Mouse (Mus musculus) liver, embryonic 13.5 days (tissue): ENCODE results near the gene Il1r2. TPM values are rescaled to one million over a fixed set of nuclear protein-coding genes. Genes with fewer than 3 reads are reported as not detected.

Experiments used
- ATAC-seq: fragments of 200-750 bp; cut with Nextera tagmentation; 2 replicates; pipeline ENCODE4 v1.8.0; 2017; ENCODE audit warnings: low read depth, mild to moderate bottlenecking, moderate number of reproducible peaks, moderate library complexity
- DNase-seq: peaks from one replicate; pipeline ENCODE4 v3.0.0; 2022
- H3K27ac ChIP-seq: fragments of 300-500 bp; sonication (generic); 2 replicates; pipeline ENCODE4 v1.5.1; 2015; ENCODE audit warnings: moderate library complexity, mild to moderate bottlenecking, inconsistent platforms
- H3K27me3 ChIP-seq: fragments of 300-500 bp; sonication (generic); 2 replicates; pipeline ENCODE4 v1.6.1; 2015; ENCODE audit warnings: mild to moderate bottlenecking, inconsistent platforms
- H3K36me3 ChIP-seq: fragments of 300-500 bp; sonication (generic); 2 replicates; pipeline ENCODE4 v1.6.1; 2015; ENCODE audit warnings: mild to moderate bottlenecking, inconsistent platforms
- H3K4me1 ChIP-seq: fragments of 300-500 bp; sonication (generic); replicated peaks from 2 replicates; pipeline ENCODE4 v1.6.1; 2015; ENCODE audit warnings: inconsistent platforms
- H3K4me2 ChIP-seq: fragments of 300-500 bp; sonication (generic); 2 replicates; pipeline ENCODE4 v1.6.1; 2015; ENCODE audit warnings: inconsistent platforms, mild to moderate bottlenecking, moderate library complexity
- H3K4me3 ChIP-seq: fragments of 300-500 bp; sonication (generic); replicated peaks from 2 replicates; pipeline ENCODE4 v1.5.1; 2015; ENCODE audit warnings: mild to moderate bottlenecking, inconsistent platforms
- H3K9ac ChIP-seq: fragments of 300-500 bp; sonication (generic); 2 replicates; pipeline ENCODE4 v1.6.1; 2015; ENCODE audit warnings: mild to moderate bottlenecking, inconsistent platforms
- H3K9me3 ChIP-seq: fragments of 300-500 bp; sonication (generic); replicated peaks from 2 replicates; pipeline ENCODE4 v1.6.1; 2016; ENCODE audit warnings: inconsistent platforms
- WGBS: fragments of 180-500 bp; shearing (Covaris S2); methylation state at CpG from one replicate; pipeline ENCODE4 v1.1.7; 2015; ENCODE audit not compliant: insufficient replicate concordance; 5-methylcytosine and 5-hydroxymethylcytosine counted together
- polyA plus RNA-seq: library from polyadenylated mRNA; unstranded; fragments of >200 nt; fragmentation: Nextera tagmentation; extraction: Ambion mirVana; gene quantifications from 2 replicates; pipeline ENCODE4 v1.2.1, GENCODE M21; 2015

Gene Il1r2
- polyA plus RNA-seq, 1 experiment from 2014 or later = 0.73 TPM

DNA sequence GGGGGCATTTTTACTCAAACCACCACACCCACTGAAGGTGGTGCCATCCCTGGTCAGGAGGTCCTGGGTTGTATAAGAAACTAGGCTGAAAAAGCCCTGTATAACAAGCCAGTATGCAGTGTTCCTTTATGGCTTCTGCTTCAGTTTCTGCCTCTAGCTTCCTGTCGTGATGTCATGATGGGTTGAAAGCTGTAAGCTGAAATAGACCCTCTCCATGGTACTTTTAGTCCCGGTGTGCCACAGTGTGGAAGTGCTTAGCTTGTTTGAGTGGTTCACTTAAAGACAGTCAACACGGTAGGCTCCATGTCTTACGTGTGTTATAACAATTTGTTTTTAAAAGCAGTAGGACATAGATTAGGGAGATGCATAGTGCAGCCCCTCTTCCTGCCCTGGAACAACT is 32.4 kb downstream of the Il1r2 start:
- no peak for DNase-seq
- Histone ChIP-seq H3K9ac (no peak overlapping the region), H3K27me3 (no peaks in the 10 kb centered on the region), H3K27ac (no peak overlapping the region), H3K36me3 (no peaks in the 10 kb centered on the region), H3K4me3 (no peak overlapping the region), H3K4me2 (no peak overlapping the region), H3K9me3 (no peaks in the 10 kb centered on the region), H3K4me1 (no peaks in the 10 kb centered on the region)
- no peak for ATAC-seq
- 60% methylated on average over 4 of the region's 4 CpGs for WGBS

DNA sequence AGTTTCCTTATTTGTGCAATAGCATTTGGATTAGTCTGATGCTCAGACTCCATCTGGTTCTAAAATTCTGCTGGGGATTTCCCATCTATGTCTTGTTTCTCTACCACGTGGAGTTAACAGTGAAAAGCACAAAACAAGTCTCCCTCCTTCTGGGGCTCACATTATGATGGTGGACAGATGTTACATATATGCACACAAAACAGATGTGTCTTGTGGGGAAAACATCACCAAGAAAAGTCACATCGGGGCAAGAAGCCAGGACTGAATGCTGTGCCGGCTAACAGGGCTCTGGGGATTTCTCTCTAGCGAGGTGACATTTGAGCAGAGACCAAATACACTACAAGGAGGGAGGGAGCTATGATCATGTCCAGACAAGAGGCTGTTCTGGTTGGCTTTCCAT is 32.8 kb downstream of the Il1r2 start:
- Histone ChIP-seq H3K27ac (no peak overlapping the region), H3K4me2 (no peak overlapping the region), H3K4me3 (no peak overlapping the region), H3K36me3 (no peaks in the 10 kb centered on the region), H3K4me1 (no peaks in the 10 kb centered on the region), H3K9me3 (no peaks in the 10 kb centered on the region), H3K27me3 (no peaks in the 10 kb centered on the region), H3K9ac (no peak overlapping the region)
- ATAC-seq (no peak), DNase-seq (no peak)
- WGBS = 74% methylated on average over 4 of the region's 4 CpGs

DNA sequence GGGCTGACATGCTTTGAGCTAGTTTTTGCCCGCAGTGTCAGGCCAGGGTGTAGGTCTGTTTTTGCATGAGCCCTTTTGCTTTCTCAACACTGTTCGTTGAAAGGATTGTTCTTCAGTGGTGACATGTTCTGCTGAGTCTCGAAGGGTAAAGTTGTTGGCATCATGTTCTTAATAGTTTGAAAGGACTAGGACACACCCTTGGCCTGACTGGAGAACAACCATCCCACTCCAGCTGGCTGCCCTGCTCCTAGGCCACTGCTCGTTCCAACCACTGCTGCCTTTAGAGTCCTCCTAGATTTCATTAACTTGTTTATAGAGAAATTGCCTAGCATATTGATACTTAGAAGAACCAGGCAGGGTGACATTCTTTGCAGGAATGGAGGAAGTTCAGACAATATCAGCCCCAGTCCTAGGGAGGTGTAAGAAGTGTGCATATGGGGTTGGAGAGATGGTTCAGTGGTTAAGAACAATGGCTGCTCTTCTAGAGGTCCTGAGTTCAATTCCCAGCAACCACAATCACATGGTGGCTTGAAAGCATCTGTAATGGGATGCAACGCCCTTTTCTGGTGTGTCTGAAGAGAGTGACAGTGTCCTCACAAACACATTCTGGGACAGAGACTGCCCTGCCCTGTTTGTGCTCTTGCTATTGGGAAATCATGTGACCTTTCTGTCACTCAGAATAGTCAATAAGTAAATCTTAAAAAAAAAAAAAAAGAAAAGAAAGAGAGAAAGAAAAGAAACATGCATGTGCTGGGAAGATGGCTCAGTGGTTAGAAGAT is 34.3 kb downstream of the Il1r2 start:
- no peak overlapping the region for H3K4me2 ChIP-seq
- H3K9ac ChIP-seq = no peak overlapping the region
- H3K9me3 ChIP-seq = no peaks in the 10 kb centered on the region
- H3K27ac ChIP-seq = no peak overlapping the region
- H3K27me3 ChIP-seq = no peaks in the 10 kb centered on the region
- no peak for DNase-seq
- H3K4me3 ChIP-seq = no peak overlapping the region
- no peaks in the 10 kb centered on the region for H3K36me3 ChIP-seq
- 60% methylated on average over 5 of the region's 5 CpGs for WGBS
- H3K4me1 ChIP-seq = no peaks in the 10 kb centered on the region
- ATAC-seq = no peak

DNA sequence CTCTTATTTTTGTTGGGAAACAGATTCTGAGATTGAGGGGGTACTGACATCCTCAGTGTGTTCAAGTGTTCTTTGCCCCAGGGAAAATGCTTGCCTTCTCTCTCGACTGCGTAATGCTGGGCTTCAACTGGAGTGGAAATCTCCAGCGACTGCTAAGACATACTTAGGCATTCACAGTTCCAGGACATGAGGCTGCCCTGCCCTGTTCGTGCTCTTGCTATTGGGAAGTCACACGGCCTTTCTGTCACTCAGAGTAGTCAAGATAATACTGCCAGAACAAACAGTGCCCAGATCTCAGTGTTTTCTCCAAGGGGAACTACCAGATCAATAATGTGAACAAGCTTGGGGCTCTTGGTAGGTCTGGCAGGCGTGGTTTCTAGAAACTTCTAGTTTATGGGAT is 35.9 kb downstream of the Il1r2 start:
- Histone ChIP-seq H3K36me3 (no peaks in the 10 kb centered on the region), H3K4me1 (no peaks in the 10 kb centered on the region), H3K9me3 (no peaks in the 10 kb centered on the region), H3K27me3 (no peaks in the 10 kb centered on the region), H3K9ac (no peak overlapping the region), H3K4me3 (no peak overlapping the region), H3K27ac (no peak overlapping the region), H3K4me2 (no peak overlapping the region)
- no peak for DNase-seq
- ATAC-seq = no peak
- WGBS = 48% methylated on average over 6 of the region's 6 CpGs

DNA sequence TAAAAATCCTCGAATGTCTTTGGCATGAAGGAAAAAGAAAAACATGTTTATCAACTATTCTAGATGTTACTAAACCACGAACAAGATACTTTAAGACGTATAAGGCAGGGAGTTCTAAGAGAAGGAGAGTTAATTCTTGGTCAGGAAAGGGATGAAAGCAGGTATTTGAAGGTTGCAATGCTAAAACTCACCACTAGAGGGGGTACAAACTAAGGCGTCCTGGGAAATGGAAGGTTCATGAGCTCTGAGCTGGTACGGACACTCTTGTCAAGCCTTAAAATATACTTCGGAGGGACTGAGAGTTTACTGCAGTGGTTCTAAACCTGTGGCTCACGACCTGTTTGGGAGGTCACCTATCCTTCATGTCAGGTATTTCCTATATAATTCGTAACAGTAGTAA is 41.4 kb downstream of the Il1r2 start:
- H3K9ac ChIP-seq = no peak overlapping the region
- H3K27me3 ChIP-seq = no peaks in the 10 kb centered on the region
- no peak overlapping the region for H3K27ac ChIP-seq
- no peaks in the 10 kb centered on the region for H3K4me1 ChIP-seq
- no peaks in the 10 kb centered on the region for H3K9me3 ChIP-seq
- 34% methylated on average over 8 of the region's 8 CpGs for WGBS
- DNase-seq (no peak), ATAC-seq (no peak)
- no peak overlapping the region for H3K4me3 ChIP-seq
- H3K36me3 ChIP-seq = no peaks in the 10 kb centered on the region
- no peak overlapping the region for H3K4me2 ChIP-seq

DNA sequence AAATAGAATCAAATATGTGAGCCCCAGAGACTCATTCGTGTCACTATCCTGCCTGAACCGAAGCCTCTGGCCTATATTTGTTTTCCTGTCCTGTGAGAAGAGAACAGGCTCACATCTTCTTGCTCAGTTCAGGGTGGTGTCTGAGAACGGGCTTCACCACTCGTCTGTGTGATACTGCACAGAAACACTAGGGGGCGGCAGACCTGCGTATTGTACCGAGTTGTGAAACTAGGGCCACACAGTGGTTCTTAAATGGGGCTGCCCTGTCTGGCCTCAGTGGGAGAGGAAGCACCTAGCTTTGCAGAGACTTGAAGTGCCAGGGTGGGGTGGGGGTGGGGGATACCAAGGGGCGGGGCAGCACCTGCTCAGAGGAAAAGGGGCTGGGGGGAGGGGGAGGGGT is 42.5 kb downstream of the Il1r2 start:
- Histone ChIP-seq H3K27me3 (no peaks in the 10 kb centered on the region), H3K4me1 (no peaks in the 10 kb centered on the region), H3K9me3 (no peaks in the 10 kb centered on the region), H3K4me2 (no peak overlapping the region), H3K27ac (no peak overlapping the region), H3K36me3 (no peaks in the 10 kb centered on the region), H3K9ac (no peak overlapping the region), H3K4me3 (no peak overlapping the region)
- WGBS = 2% methylated on average over 8 of the region's 8 CpGs
- 0 out of 2 replicates have a peak, but pooled peaks have one; percentile 34 for ATAC-seq
- peak; percentile 56 for DNase-seq

DNA sequence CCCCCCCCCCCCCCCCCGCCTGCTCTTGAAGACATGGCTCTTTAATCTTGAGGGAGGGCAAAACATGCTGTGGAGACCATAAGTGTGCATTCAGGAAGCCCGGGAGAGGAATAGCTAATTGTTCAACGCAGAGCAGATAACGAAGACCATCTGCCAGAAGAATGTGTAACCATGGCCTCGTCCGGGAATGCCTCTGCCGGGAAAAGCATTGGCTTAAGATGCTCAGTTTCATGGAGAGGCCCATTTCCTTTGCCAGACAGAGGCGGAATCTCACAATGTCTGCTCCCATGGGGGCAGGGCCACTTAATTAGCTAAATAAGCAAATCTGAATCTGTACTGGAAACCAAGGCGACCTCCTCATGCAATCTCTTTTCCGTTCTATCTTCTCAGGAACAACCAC is 43.7 kb downstream of the Il1r2 start:
- H3K9me3 ChIP-seq = no peaks in the 10 kb centered on the region
- H3K36me3 ChIP-seq = no peaks in the 10 kb centered on the region
- H3K4me2 ChIP-seq = no peak overlapping the region
- ATAC-seq (peak; percentile 15; the same call in 1 of the 2 replicates), DNase-seq (no peak)
- 67% methylated on average over 9 of the region's 10 CpGs for WGBS
- H3K4me3 ChIP-seq = no peak overlapping the region
- no peaks in the 10 kb centered on the region for H3K27me3 ChIP-seq
- no peak overlapping the region for H3K27ac ChIP-seq
- H3K9ac ChIP-seq = no peak overlapping the region
- H3K4me1 ChIP-seq = no peaks in the 10 kb centered on the region

DNA sequence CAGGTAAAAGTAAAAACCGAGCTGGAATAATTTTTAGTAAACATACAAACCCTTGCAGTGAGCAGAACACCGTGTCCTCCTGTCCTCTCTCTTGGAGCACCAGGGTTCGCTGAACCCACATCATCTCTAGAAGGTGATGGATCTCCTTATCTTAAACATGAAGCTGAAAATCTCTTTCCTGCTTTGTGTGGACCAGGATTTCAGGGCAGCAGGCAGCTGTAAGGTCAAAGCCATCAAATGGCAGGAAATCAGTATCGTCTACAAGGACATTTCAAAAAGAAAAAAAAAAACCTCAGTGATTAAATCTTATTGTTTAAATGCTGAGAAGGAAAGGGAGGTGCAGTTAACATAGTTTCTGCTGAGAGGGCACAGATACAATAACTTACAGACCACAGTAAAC is 50.4 kb downstream of the Il1r2 start:
- Histone ChIP-seq H3K4me1 (no peaks in the 10 kb centered on the region), H3K36me3 (no peaks in the 10 kb centered on the region), H3K27ac (no peak overlapping the region), H3K9ac (no peak overlapping the region), H3K27me3 (no peaks in the 10 kb centered on the region), H3K9me3 (no peaks in the 10 kb centered on the region), H3K4me3 (no peak overlapping the region), H3K4me2 (no peak overlapping the region)
- DNase-seq (no peak), ATAC-seq (no peak)
- WGBS = 52% methylated on average over 4 of the region's 4 CpGs

DNA sequence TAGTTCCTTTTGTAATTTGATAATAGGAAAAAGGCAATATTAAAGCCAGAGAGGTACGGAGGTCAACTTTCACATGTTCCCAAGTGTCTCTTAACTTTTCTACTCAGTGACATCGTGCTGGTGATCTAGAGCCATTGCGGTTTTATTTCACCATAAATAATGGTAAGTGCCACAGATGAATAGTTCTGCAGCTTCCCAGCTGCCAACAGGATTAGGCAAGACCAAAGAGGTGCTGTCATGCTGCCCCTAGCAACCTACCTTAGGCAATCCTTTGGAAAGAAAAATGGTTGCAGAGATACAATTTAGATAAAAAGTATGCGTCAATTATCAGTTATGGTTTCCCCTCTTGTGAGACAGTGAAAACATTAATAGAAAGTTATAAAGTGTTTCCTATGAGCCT is 54.6 kb downstream of the Il1r2 start:
- H3K27ac ChIP-seq = no peak overlapping the region
- ATAC-seq (no peak), DNase-seq (no peak)
- H3K36me3 ChIP-seq = no peaks in the 10 kb centered on the region
- H3K27me3 ChIP-seq = no peaks in the 10 kb centered on the region
- no peak overlapping the region for H3K4me2 ChIP-seq
- WGBS = 72% methylated on average over 4 of the region's 4 CpGs
- H3K4me3 ChIP-seq = no peak overlapping the region
- H3K4me1 ChIP-seq = no peaks in the 10 kb centered on the region
- H3K9ac ChIP-seq = no peak overlapping the region
- H3K9me3 ChIP-seq = no peaks in the 10 kb centered on the region

DNA sequence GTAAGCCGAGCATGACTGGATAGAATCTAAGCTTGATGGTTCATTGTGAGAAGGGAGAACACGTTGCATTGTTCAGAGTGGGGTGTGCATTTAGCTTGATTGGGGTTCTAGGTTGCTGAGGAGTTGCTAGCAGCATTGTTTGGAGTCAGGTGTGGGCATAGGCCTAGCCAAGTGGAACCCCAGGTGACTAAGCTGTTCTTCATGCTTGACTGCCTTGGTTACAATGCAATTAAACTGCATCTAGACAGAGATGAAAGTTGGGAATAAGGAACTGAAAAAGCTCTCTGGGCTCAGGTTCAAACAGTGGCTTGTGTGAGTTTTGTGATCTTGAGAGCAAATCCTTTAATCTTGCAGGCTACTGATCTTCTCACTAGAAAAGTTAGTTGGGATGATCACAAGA is 55.4 kb downstream of the Il1r2 start:
- no peak overlapping the region for H3K9ac ChIP-seq
- H3K36me3 ChIP-seq = no peaks in the 10 kb centered on the region
- no peaks in the 10 kb centered on the region for H3K4me1 ChIP-seq
- DNase-seq (no peak), ATAC-seq (no peak)
- 43% methylated on average over 2 of the region's 2 CpGs for WGBS
- no peaks in the 10 kb centered on the region for H3K9me3 ChIP-seq
- H3K27ac ChIP-seq = no peak overlapping the region
- no peak overlapping the region for H3K4me3 ChIP-seq
- no peaks in the 10 kb centered on the region for H3K27me3 ChIP-seq
- H3K4me2 ChIP-seq = no peak overlapping the region

DNA sequence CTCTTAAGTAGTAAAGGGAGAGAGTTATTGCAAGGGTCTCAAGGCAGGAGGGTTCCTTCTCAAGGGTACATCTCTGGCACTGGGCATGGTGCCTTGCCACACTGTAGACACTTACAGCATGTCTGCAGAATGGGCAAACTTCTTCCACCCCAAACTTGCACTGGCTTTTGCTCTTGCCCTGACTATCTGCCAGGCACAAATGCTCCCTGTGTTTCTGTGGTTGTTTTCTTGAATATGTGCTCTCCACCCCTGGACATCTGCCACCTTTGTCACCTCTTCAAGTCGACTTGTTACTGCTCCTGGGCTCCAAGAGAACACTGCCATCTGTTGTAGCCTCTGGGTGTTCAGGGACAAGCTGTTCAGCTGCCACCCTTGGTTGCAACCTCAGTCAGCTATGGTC is 57.8 kb downstream of the Il1r2 start:
- no peak overlapping the region for H3K4me3 ChIP-seq
- no peak overlapping the region for H3K9ac ChIP-seq
- H3K4me2 ChIP-seq = no peak overlapping the region
- no peaks in the 10 kb centered on the region for H3K9me3 ChIP-seq
- no peak for DNase-seq
- H3K27ac ChIP-seq = no peak overlapping the region
- no peaks in the 10 kb centered on the region for H3K36me3 ChIP-seq
- no peaks in the 10 kb centered on the region for H3K4me1 ChIP-seq
- H3K27me3 ChIP-seq = no peaks in the 10 kb centered on the region
- ATAC-seq = no peak
- 27% methylated on average over 1 of the region's 1 CpGs for WGBS

DNA sequence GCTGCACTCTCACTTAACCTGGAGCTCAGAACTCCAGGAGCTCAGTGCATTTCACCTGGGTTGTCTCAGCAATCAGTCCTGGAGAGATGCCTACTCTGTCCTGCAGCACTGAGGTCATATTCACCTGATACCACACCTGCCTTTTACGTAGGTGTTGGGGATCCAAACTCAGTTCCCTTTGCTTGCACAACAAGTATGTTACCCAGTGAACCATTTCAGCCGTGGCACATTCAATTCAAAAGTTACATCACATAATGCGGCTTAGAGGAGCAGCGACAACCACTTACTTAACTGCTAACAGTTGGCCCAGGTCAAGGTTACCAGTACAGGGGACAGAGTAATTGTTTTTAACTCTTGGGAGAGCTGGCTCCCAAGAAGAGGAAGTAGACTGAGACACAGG is 58.8 kb downstream of the Il1r2 start:
- Histone ChIP-seq H3K27ac (no peak overlapping the region), H3K4me3 (no peak overlapping the region), H3K4me2 (no peak overlapping the region), H3K27me3 (no peaks in the 10 kb centered on the region), H3K9me3 (no peaks in the 10 kb centered on the region), H3K9ac (no peak overlapping the region), H3K36me3 (no peaks in the 10 kb centered on the region), H3K4me1 (no peaks in the 10 kb centered on the region)
- no peak for DNase-seq
- 58% methylated on average over 4 of the region's 4 CpGs for WGBS
- ATAC-seq = no peak
